Mouse (Mus musculus): ENCODE results near the gene Arid5b. TPM values are rescaled to one million over a fixed set of nuclear protein-coding genes. Genes with fewer than 3 reads are reported as not detected.

The Arid5b gene
- polyA plus RNA-seq, 1 experiment from 2014 or later, result 34.0 TPM

DNA sequence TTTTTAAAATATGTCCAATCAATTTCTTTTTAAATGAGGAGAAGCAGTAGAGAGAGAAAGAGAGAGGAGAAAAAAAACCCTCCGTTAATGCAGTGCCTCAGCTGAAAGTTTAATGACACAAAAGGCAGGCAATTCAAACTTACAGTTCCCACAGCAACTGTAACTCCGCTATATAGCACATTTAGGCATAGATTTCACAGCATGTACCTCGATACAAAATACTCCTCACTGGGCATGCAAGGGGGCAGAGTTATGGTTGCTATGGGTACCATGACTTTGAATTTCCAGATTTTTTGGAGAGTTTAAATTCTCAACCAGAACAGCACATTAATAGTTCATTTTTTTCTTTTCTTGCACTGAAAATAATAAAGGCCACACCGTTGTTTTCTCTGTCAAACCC, 10.9 kb upstream of the Arid5b start:
- 73% methylated on average over 4 of the region's 4 CpGs for WGBS
- Histone ChIP-seq H3K27me3 (ENCODE audit: insufficient read depth, low read length) (no peaks in the 10 kb centered on the region), H3K4me1 (ENCODE audit: insufficient read depth, low read length) (0 out of 2 replicates have a peak, but pooled peaks cover 4% of the 10 kb centered on the region), H3K9me3 (ENCODE audit: low read length) (0 out of 2 replicates have a peak, but pooled peaks cover 4% of the 10 kb centered on the region), H3K27ac (ENCODE audit: low read length) (no peak overlapping the region), H3K36me3 (ENCODE audit: insufficient read depth, low read length) (no peaks in the 10 kb centered on the region), H3K4me2 (replicated peaks; ENCODE audit: low read depth, low read length) (no peak overlapping the region), H3K9ac (replicated peaks; ENCODE audit: low read length) (no peak overlapping the region), H3K4me3 (ENCODE audit: low read length) (no peak overlapping the region)
- ATAC-seq (ENCODE audit: low FRiP score, low TSS enrichment), result no peak

- Histone ChIP-seq H3K36me3 (ENCODE audit: insufficient read depth, low read length) (no peaks in the 10 kb centered on the region), H3K4me2 (replicated peaks; ENCODE audit: low read depth, low read length) (peak overlapping the region; percentile 87), H3K27me3 (ENCODE audit: insufficient read depth, low read length) (no peaks in the 10 kb centered on the region), H3K27ac (ENCODE audit: low read length) (peak overlapping the region; percentile 84), H3K9ac (replicated peaks; ENCODE audit: low read length) (peak overlapping the region; percentile 65), H3K9me3 (ENCODE audit: low read length) (no peaks in the 10 kb centered on the region), H3K4me1 (ENCODE audit: insufficient read depth, low read length) (peaks cover 28% of the 10 kb centered on the region), H3K4me3 (ENCODE audit: low read length) (peak overlapping the region; percentile 47)
- peak; percentile 95 for ATAC-seq (ENCODE audit: low FRiP score, low TSS enrichment)
- under 1% methylated on average over 26 of the region's 27 CpGs for WGBS
Observed at GRCm38 (mm10) chr10:68282466-68283391, 4.2 kb upstream of the Arid5b start.

GRCm38 (mm10) chr10:68281775-68282106, 3.2 kb upstream of the Arid5b start:
- Histone ChIP-seq H3K27me3 (ENCODE audit: insufficient read depth, low read length) (no peaks in the 10 kb centered on the region), H3K9ac (replicated peaks; ENCODE audit: low read length) (no peak overlapping the region), H3K4me1 (ENCODE audit: insufficient read depth, low read length) (peaks cover 25% of the 10 kb centered on the region), H3K36me3 (ENCODE audit: insufficient read depth, low read length) (no peaks in the 10 kb centered on the region), H3K27ac (ENCODE audit: low read length) (peak overlapping the region; percentile 84; the same call in 1 of the 2 replicates), H3K9me3 (ENCODE audit: low read length) (no peaks in the 10 kb centered on the region), H3K4me3 (ENCODE audit: low read length) (no peak overlapping the region), H3K4me2 (replicated peaks; ENCODE audit: low read depth, low read length) (no peak overlapping the region)
- no peak for ATAC-seq (ENCODE audit: low FRiP score, low TSS enrichment)
- WGBS, result 18% methylated on average over 3 of the region's 3 CpGs

DNA sequence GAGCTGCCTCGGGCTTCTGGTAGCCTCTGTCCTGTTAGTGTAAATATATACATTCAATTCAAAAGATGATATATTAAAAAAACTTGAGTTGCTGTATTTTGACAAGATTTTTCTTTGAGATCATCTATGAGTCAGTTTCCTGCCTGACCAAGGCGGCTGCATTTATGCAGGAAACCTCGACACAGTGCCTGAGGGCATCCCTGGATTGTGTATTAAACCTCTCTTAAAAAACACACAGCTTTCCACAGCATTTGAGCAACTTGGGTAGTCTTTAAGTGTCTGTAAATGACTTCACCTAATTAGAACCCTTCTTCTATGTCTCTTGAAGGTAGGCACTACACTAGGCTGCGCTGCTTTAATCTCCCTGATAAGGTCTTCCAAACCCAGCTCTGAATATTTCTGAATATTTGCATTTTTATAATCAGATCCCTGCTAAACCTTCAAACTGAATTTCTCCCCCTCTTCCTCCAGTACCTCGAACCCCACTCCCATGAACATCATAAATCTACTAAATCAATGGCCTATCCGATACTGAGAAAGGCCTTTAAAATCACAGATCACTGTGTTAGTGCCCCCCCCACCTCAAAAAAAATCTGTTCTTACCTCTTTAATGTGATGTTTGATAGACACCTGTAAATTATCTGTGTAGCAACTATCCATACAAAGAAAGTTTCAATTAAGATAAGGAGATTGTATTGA, 2.7 kb upstream of the Arid5b start:
- Histone ChIP-seq H3K9me3 (ENCODE audit: low read length) (no peaks in the 10 kb centered on the region), H3K9ac (replicated peaks; ENCODE audit: low read length) (no peak overlapping the region), H3K4me3 (ENCODE audit: low read length) (no peak overlapping the region), H3K4me1 (ENCODE audit: insufficient read depth, low read length) (peaks cover 24% of the 10 kb centered on the region), H3K27me3 (ENCODE audit: insufficient read depth, low read length) (no peaks in the 10 kb centered on the region), H3K4me2 (replicated peaks; ENCODE audit: low read depth, low read length) (no peak overlapping the region), H3K36me3 (ENCODE audit: insufficient read depth, low read length) (no peaks in the 10 kb centered on the region), H3K27ac (ENCODE audit: low read length) (peak overlapping the region; percentile 34)
- no peak for ATAC-seq (ENCODE audit: low FRiP score, low TSS enrichment)
- 43% methylated on average over 6 of the region's 6 CpGs for WGBS

DNA sequence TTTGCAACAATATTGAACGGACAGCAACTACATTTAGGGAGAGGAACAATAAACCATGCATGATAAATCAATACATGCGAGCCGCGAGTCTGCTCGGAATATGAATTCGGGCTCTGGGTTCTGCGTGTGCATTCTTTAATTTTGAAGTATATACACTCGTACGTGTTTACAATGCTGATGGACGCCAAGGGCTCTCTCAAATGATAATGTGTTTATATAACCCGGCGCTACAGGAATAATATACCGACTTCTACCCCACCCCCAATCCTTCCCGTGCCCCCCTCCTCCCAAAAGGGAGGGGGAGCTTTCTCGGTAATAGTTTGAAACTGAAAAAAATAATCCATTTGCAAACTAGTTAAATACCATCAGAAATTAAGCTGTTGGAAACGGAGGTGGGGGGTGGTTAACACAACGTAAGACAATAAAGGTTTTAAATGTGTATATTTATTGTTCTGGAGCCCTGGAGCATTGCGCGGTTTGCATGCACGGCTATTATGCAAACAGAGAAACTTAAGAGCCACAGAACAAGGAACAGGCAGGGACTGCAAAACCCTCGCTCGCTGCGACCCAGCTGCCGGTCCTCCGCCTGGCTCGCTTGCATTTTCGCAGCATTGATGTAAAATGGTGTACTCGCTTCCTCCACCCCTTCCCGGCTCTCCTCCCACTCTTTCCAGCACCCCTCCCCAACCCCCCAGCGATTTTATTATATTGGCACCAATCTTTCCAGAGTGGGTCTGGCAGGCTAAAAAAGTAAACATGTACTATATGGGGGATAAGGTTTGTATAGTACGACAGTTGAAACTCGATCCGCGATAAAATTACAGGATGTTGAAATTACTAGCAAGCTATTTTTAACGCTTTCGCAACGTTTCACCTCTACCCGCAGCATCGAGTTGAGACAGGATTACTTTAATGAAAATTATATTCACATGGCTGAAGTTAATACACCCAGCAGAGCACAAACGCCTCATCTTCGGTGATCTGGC, 1.3 kb upstream of the Arid5b start:
- peaks cover 37% of the 10 kb centered on the region for H3K4me1 ChIP-seq (ENCODE audit: insufficient read depth, low read length)
- no peaks in the 10 kb centered on the region for H3K9me3 ChIP-seq (ENCODE audit: low read length)
- peak overlapping the region; percentile 68 for H3K4me3 ChIP-seq (ENCODE audit: low read length)
- ATAC-seq (ENCODE audit: low FRiP score, low TSS enrichment), result no peak
- peak overlapping the region; percentile 71 for H3K9ac ChIP-seq (replicated peaks; ENCODE audit: low read length)
- no peaks in the 10 kb centered on the region for H3K27me3 ChIP-seq (ENCODE audit: insufficient read depth, low read length)
- peak overlapping the region; percentile 74 for H3K27ac ChIP-seq (ENCODE audit: low read length)
- under 1% methylated on average over 41 of the region's 41 CpGs for WGBS
- H3K36me3 ChIP-seq (ENCODE audit: insufficient read depth, low read length), result no peaks in the 10 kb centered on the region
- peak overlapping the region; percentile 81 for H3K4me2 ChIP-seq (replicated peaks; ENCODE audit: low read depth, low read length)

GRCm38 (mm10) chr10:68277671-68278151, 829 bp downstream of the Arid5b start:
- Histone ChIP-seq H3K36me3 (ENCODE audit: insufficient read depth, low read length) (peaks cover 15% of the 10 kb centered on the region), H3K4me1 (ENCODE audit: insufficient read depth, low read length) (peaks cover 37% of the 10 kb centered on the region), H3K27ac (ENCODE audit: low read length) (peak overlapping the region; percentile 97), H3K4me2 (replicated peaks; ENCODE audit: low read depth, low read length) (peak overlapping the region; percentile 81), H3K4me3 (ENCODE audit: low read length) (peak overlapping the region; percentile 68), H3K9me3 (ENCODE audit: low read length) (no peaks in the 10 kb centered on the region), H3K27me3 (ENCODE audit: insufficient read depth, low read length) (no peaks in the 10 kb centered on the region), H3K9ac (replicated peaks; ENCODE audit: low read length) (peak overlapping the region; percentile 71)
- ATAC-seq (ENCODE audit: low FRiP score, low TSS enrichment), result no peak
- 0% methylated on average over 15 of the region's 15 CpGs for whole genome bisulfite sequencing

DNA sequence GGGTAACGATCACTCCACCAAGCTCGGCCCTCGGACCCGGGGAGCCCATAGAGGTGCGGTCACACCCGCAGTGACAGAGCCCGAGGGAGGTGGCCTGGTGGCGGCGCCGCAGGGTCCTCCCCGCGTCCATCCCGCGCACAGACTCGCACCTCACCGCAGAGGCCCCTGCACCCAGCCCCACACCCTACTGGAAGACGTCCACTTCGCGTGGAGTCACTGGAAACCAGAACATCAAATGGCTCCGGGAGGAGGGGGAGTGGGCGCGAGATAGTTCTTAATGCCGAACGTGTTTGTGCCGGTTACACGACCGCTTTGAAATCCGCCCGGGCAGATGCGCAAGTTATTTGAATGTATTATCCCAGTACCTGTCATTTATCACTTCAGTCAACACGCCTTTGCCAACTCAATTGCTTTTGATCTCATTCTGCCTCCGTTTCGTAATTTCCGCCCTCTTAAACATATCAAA, 1.5 kb downstream of the Arid5b start:
- Histone ChIP-seq H3K9me3 (ENCODE audit: low read length) (no peaks in the 10 kb centered on the region), H3K27ac (ENCODE audit: low read length) (peak overlapping the region; percentile 97), H3K36me3 (ENCODE audit: insufficient read depth, low read length) (peaks cover 16% of the 10 kb centered on the region), H3K9ac (replicated peaks; ENCODE audit: low read length) (peak overlapping the region; percentile 87), H3K4me2 (replicated peaks; ENCODE audit: low read depth, low read length) (peak overlapping the region; percentile 81), H3K4me1 (ENCODE audit: insufficient read depth, low read length) (peaks cover 31% of the 10 kb centered on the region), H3K4me3 (ENCODE audit: low read length) (peak overlapping the region; percentile 68), H3K27me3 (ENCODE audit: insufficient read depth, low read length) (no peaks in the 10 kb centered on the region)
- WGBS, result 0% methylated on average over 34 of the region's 34 CpGs
- peak; percentile 69 for ATAC-seq (ENCODE audit: low FRiP score, low TSS enrichment)

GRCm38 (mm10) chr10:68276350-68276975, 2.1 kb downstream of the Arid5b start:
- under 1% methylated on average over 27 of the region's 29 CpGs for WGBS

More at GRCm38 (mm10) chr10:68276350-68276975, 2.1 kb downstream of the Arid5b start:
- H3K4me1 ChIP-seq (ENCODE audit: insufficient read depth, low read length), result peaks cover 26% of the 10 kb centered on the region
- peak overlapping the region; percentile 87 for H3K9ac ChIP-seq (replicated peaks; ENCODE audit: low read length)
- H3K9me3 ChIP-seq (ENCODE audit: low read length), result no peaks in the 10 kb centered on the region
- H3K36me3 ChIP-seq (ENCODE audit: insufficient read depth, low read length), result peaks cover 16% of the 10 kb centered on the region
- peak overlapping the region; percentile 97 for H3K27ac ChIP-seq (ENCODE audit: low read length)
- peak overlapping the region; percentile 68 for H3K4me3 ChIP-seq (ENCODE audit: low read length)
- no peaks in the 10 kb centered on the region for H3K27me3 ChIP-seq (ENCODE audit: insufficient read depth, low read length)
- H3K4me2 ChIP-seq (replicated peaks; ENCODE audit: low read depth, low read length), result peak overlapping the region; percentile 81
- peak; percentile 89 for ATAC-seq (ENCODE audit: low FRiP score, low TSS enrichment)
